Mouse (Mus musculus) lung, postnatal 0 days (tissue): ENCODE results near the gene Gfpt2. TPM values are rescaled to one million over a fixed set of nuclear protein-coding genes. Genes with fewer than 3 reads are reported as not detected.
"Not testable (repeated sequence)": the region's sequence is repeated elsewhere in the genome, so short reads cannot be mapped to it uniquely, and the experiment has no call there.

Experiments
- ATAC-seq: fragments of 200-750 bp; cut with Nextera tagmentation; 2 replicates; pipeline ENCODE4 v1.8.0; 2017; ENCODE audit warnings: moderate library complexity
- DNase-seq: peaks from one replicate; pipeline ENCODE4 v3.0.0-alpha.2; 2016; ENCODE audit warnings: low spot score
- H3K27ac ChIP-seq: fragments of 300-500 bp; sonication (generic); 2 replicates; pipeline ENCODE4 v1.5.1; 2014; ENCODE audit warnings: antibody characterized with exemption, mild to moderate bottlenecking, low read length, mixed read lengths
- H3K27me3 ChIP-seq: fragments of 300-500 bp; sonication (generic); replicated peaks from 2 replicates; pipeline ENCODE4 v1.6.1; 2014; ENCODE audit warnings: low read length, mixed read lengths; ENCODE audit not compliant: insufficient read depth
- H3K36me3 ChIP-seq: fragments of 300-500 bp; sonication (generic); 2 replicates; pipeline ENCODE4 v1.6.1; 2014; ENCODE audit warnings: low read length, mixed read lengths; ENCODE audit not compliant: insufficient read depth
- H3K4me1 ChIP-seq: fragments of 300-500 bp; sonication (generic); 2 replicates; pipeline ENCODE4 v1.6.1; 2014; ENCODE audit warnings: antibody characterized with exemption, low read depth, low read length, mixed read lengths; ENCODE audit not compliant: insufficient read depth
- H3K4me2 ChIP-seq: fragments of 300-500 bp; sonication (generic); replicated peaks from 2 replicates; pipeline ENCODE4 v1.6.1; 2014; ENCODE audit warnings: low read depth, mild to moderate bottlenecking, low read length, moderate library complexity, mixed read lengths
- H3K4me3 ChIP-seq: fragments of 300-500 bp; sonication (generic); 2 replicates; pipeline ENCODE4 v1.5.1; 2014; ENCODE audit warnings: low read depth, low read length
- H3K9ac ChIP-seq: fragments of 300-500 bp; sonication (generic); replicated peaks from 2 replicates; pipeline ENCODE4 v1.6.1; 2014; ENCODE audit warnings: low read depth, mild to moderate bottlenecking
- H3K9me3 ChIP-seq: fragments of 300-500 bp; sonication (generic); 2 replicates; pipeline ENCODE4 v1.6.1; 2016; ENCODE audit warnings: low read length, mixed read lengths
- CTCF ChIP-seq: IDR thresholded peaks from 2 replicates; pipeline ENCODE4 v1.5.1; 2016; ENCODE audit warnings: antibody characterized with exemption, mild to moderate bottlenecking
- EP300 ChIP-seq: IDR thresholded peaks from 2 replicates; pipeline ENCODE4 v1.6.1; 2016; ENCODE audit warnings: antibody characterized with exemption, mild to moderate bottlenecking, control low read depth
- WGBS: fragments of 180-500 bp; shearing (Covaris S2); extraction: QIAGEN DNeasy Blood & Tissue Kit; methylation state at CpG from one replicate; pipeline ENCODE4 v1.1.7; 2014; 5-methylcytosine and 5-hydroxymethylcytosine counted together
- polyA plus RNA-seq: library from polyadenylated mRNA; unstranded; fragments of >200 nt; fragmentation: Nextera tagmentation; extraction: Ambion mirVana; gene quantifications from 2 replicates; pipeline ENCODE4 v1.2.1, GENCODE M21; 2015

Gene Gfpt2
- polyA plus RNA-seq, 1 experiment from 2014 or later: 4.5 TPM

- Histone ChIP-seq H3K36me3 (no peaks in the 10 kb centered on the region), H3K4me1 (no peaks in the 10 kb centered on the region), H3K9ac (no peak overlapping the region), H3K4me3 (no peak overlapping the region), H3K27me3 (no peaks in the 10 kb centered on the region), H3K4me2 (no peak overlapping the region), H3K27ac (no peak overlapping the region), H3K9me3 (no peaks in the 10 kb centered on the region)
- WGBS: 57% methylated on average over 3 of the region's 3 CpGs
- ATAC-seq (no peak), DNase-seq (no peak)
- no peak for TF ChIP-seq EP300
- no peak for TF ChIP-seq CTCF
Observed at GRCm38 (mm10) chr11:49806218-49806617, 12.2 kb downstream of the Gfpt2 start.

- Histone ChIP-seq H3K27me3 (no peaks in the 10 kb centered on the region), H3K9ac (no peak overlapping the region), H3K36me3 (no peaks in the 10 kb centered on the region), H3K4me2 (no peak overlapping the region), H3K4me1 (no peaks in the 10 kb centered on the region), H3K4me3 (no peak overlapping the region), H3K27ac (no peak overlapping the region), H3K9me3 (no peaks in the 10 kb centered on the region)
- 94% methylated on average over 9 of the region's 9 CpGs for WGBS
- ATAC-seq (no peak), DNase-seq (no peak)
- no peak for TF ChIP-seq EP300
- no peak for TF ChIP-seq CTCF
Observed at GRCm38 (mm10) chr11:49808946-49809345, 15.0 kb downstream of the Gfpt2 start.

- WGBS: 77% methylated on average over 7 of the region's 7 CpGs
- H3K27me3 ChIP-seq, H3K4me2 ChIP-seq, H3K4me1 ChIP-seq, H3K36me3 ChIP-seq, H3K9ac ChIP-seq, H3K4me3 ChIP-seq, ATAC-seq, H3K27ac ChIP-seq, DNase-seq, H3K9me3 ChIP-seq: not testable (repeated sequence)
Observed at GRCm38 (mm10) chr11:49810696-49811095, 16.7 kb downstream of the Gfpt2 start.

- Histone ChIP-seq H3K27ac (no peak overlapping the region), H3K9me3 (no peaks in the 10 kb centered on the region), H3K36me3 (no peaks in the 10 kb centered on the region), H3K4me3 (no peak overlapping the region), H3K4me2 (no peak overlapping the region), H3K27me3 (no peaks in the 10 kb centered on the region), H3K9ac (no peak overlapping the region), H3K4me1 (no peaks in the 10 kb centered on the region)
- TF ChIP-seq CTCF: no peak
- TF ChIP-seq EP300: peak; percentile 72; the same call in 1 of the 2 replicates
- peak; percentile 83 for DNase-seq
- 62% methylated on average over 8 of the region's 8 CpGs for WGBS
- ATAC-seq: peak; percentile 93
Observed at GRCm38 (mm10) chr11:49811099-49811541, 17.1 kb downstream of the Gfpt2 start.

GRCm38 (mm10) chr11:49811879-49812278 lies 17.9 kb downstream of the Gfpt2 start:
- TF ChIP-seq CTCF (no peak), EP300 (no peak)

GRCm38 (mm10) chr11:49818869-49819566 lies 25.0 kb downstream of the Gfpt2 start:
- no peaks in the 10 kb centered on the region for H3K27me3 ChIP-seq
- no peak overlapping the region for H3K4me3 ChIP-seq
- no peaks in the 10 kb centered on the region for H3K9me3 ChIP-seq
- H3K4me1 ChIP-seq: no peaks in the 10 kb centered on the region
- no peak for DNase-seq
- no peak overlapping the region for H3K27ac ChIP-seq
- TF ChIP-seq EP300: no peak
- TF ChIP-seq CTCF: no peak
- H3K9ac ChIP-seq: no peak overlapping the region
- no peak for ATAC-seq
- no peaks in the 10 kb centered on the region for H3K36me3 ChIP-seq
- 90% methylated on average over 15 of the region's 15 CpGs for WGBS
- H3K4me2 ChIP-seq: no peak overlapping the region

More at GRCm38 (mm10) chr11:49811879-49812278, 17.9 kb downstream of the Gfpt2 start:
- ATAC-seq (no peak), DNase-seq (no peak)
- Histone ChIP-seq H3K9me3 (no peaks in the 10 kb centered on the region), H3K27ac (no peak overlapping the region), H3K4me1 (no peaks in the 10 kb centered on the region), H3K4me3 (no peak overlapping the region), H3K4me2 (no peak overlapping the region), H3K36me3 (no peaks in the 10 kb centered on the region), H3K9ac (no peak overlapping the region), H3K27me3 (no peaks in the 10 kb centered on the region)
- 65% methylated on average over 8 of the region's 8 CpGs for WGBS
